Mouse (Mus musculus) ES-Bruce4 (cell line): ENCODE results near the gene 4930523C07Rik. TPM values are rescaled to one million over a fixed set of nuclear protein-coding genes. Genes with fewer than 3 reads are reported as not detected.

ENCODE experiments used
- H3K27ac ChIP-seq: 2 replicates; pipeline ENCODE4 v1.5.1; 2012; ENCODE audit warnings: low read length, inconsistent platforms; ENCODE audit not compliant: insufficient read depth
- H3K27me3 ChIP-seq: 2 replicates; pipeline ENCODE4 v1.6.1; 2012; ENCODE audit warnings: mild to moderate bottlenecking, low read length, inconsistent platforms; ENCODE audit not compliant: control insufficient read depth, poor library complexity, insufficient read depth, severe bottlenecking
- H3K36me3 ChIP-seq: 2 replicates; pipeline ENCODE4 v1.6.1; 2012; ENCODE audit warnings: inconsistent platforms, mild to moderate bottlenecking, low read length, moderate library complexity; ENCODE audit not compliant: control insufficient read depth, poor library complexity, insufficient read depth, severe bottlenecking
- H3K4me1 ChIP-seq: one replicate; pipeline ENCODE4 v1.8.1; 2011; ENCODE audit warnings: low read length; ENCODE audit not compliant: control insufficient read depth, insufficient read depth
- H3K4me3 ChIP-seq: 2 replicates; pipeline ENCODE4 v1.5.1; 2011; ENCODE audit warnings: low read depth, mild to moderate bottlenecking, low read length
- H3K9ac ChIP-seq: 2 replicates; pipeline ENCODE4 v1.6.1; 2012; ENCODE audit warnings: low read depth, mild to moderate bottlenecking, inconsistent platforms; ENCODE audit not compliant: poor library complexity, severe bottlenecking
- H3K9me3 ChIP-seq: replicated peaks from 2 replicates; pipeline ENCODE4 v1.6.1; 2012; ENCODE audit warnings: mild to moderate bottlenecking, low read length, inconsistent platforms; ENCODE audit not compliant: control insufficient read depth, poor library complexity, insufficient read depth, severe bottlenecking
- CTCF ChIP-seq: IDR thresholded peaks from one replicate; pipeline ENCODE4 v1.8.1; 2011; ENCODE audit warnings: low read depth, low read length
- EP300 ChIP-seq: IDR thresholded peaks from 2 replicates; pipeline ENCODE4 v1.6.1; 2011; ENCODE audit warnings: low read depth, low read length; ENCODE audit not compliant: insufficient read depth
- POLR2A ChIP-seq: IDR thresholded peaks from one replicate; pipeline ENCODE4 v1.8.1; 2011; ENCODE audit warnings: low read length; ENCODE audit not compliant: insufficient read depth
- polyA plus RNA-seq: library from polyadenylated mRNA; stranded (reverse); fragments of >200 nt; gene quantifications from 2 replicates; pipeline ENCODE4 v1.2.4, GENCODE M21; 2011; ENCODE audit warnings: low read depth; ENCODE audit not compliant: missing spikeins, insufficient read depth, insufficient read length

4930523C07Rik gene
- polyA plus RNA-seq, 1 experiment, result 0.72 TPM

DNA sequence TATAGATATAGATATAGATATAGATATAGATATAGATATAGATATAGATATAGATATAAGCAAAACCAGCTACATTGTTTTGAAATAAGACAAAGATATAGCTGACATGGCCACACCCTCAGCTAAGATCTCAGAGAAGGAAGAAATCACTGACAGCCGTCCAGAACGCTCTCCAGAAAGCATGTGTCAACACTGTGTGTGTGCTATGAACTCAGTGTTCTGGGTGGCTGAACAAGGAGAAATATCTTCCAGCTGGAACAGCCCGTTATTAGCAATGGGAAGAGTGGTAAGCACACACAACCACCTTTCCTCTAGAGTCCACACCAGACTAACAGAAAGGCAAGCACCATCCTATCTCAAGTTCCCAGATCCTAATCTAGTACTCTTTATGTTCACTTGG lies 8.6 kb upstream of the 4930523C07Rik start:
- Histone ChIP-seq H3K4me3 (no peak overlapping the region), H3K4me1 (no peaks in the 10 kb centered on the region), H3K36me3 (no peaks in the 10 kb centered on the region), H3K27me3 (no peaks in the 10 kb centered on the region; the same call in 1 of the 2 replicates), H3K9ac (no peak overlapping the region), H3K27ac (no peak overlapping the region), H3K9me3 (no peaks in the 10 kb centered on the region)
- TF ChIP-seq EP300 (no peak), POLR2A (no peak), CTCF (no peak)

DNA sequence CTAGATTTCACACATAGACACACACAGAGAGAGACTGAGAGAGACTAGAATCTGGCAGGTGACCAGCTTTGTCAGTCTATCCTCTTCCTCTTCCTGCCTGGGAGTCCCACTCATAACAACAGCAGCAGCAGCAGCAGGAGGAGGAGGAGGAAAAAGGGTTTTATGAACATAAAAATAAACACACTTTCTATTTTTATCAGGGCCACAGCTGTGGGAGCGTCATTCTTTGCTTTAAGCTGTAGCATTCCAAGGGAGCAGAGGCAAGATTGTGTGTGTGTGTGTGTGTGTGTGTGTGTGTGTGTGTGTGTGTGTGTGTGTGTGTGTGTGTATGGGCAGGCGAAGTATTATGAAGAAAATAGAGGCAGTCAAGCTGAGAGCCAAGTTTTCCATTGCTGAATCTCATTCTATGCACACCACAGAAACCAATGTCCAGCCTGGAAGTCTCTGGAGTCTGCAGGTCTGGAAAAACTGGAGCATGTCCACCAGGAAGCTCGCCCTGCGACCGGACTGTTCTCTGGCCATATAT lies 7.1 kb upstream of the 4930523C07Rik start:
- H3K9me3 ChIP-seq, result no peaks in the 10 kb centered on the region
- H3K4me1 ChIP-seq, result no peaks in the 10 kb centered on the region
- no peaks in the 10 kb centered on the region for H3K36me3 ChIP-seq
- no peak overlapping the region for H3K27ac ChIP-seq
- H3K27me3 ChIP-seq, result no peaks in the 10 kb centered on the region; the same call in 1 of the 2 replicates
- H3K9ac ChIP-seq, result no peak overlapping the region
- TF ChIP-seq EP300 (no peak), POLR2A (no peak), CTCF (no peak)
- no peak overlapping the region for H3K4me3 ChIP-seq

DNA sequence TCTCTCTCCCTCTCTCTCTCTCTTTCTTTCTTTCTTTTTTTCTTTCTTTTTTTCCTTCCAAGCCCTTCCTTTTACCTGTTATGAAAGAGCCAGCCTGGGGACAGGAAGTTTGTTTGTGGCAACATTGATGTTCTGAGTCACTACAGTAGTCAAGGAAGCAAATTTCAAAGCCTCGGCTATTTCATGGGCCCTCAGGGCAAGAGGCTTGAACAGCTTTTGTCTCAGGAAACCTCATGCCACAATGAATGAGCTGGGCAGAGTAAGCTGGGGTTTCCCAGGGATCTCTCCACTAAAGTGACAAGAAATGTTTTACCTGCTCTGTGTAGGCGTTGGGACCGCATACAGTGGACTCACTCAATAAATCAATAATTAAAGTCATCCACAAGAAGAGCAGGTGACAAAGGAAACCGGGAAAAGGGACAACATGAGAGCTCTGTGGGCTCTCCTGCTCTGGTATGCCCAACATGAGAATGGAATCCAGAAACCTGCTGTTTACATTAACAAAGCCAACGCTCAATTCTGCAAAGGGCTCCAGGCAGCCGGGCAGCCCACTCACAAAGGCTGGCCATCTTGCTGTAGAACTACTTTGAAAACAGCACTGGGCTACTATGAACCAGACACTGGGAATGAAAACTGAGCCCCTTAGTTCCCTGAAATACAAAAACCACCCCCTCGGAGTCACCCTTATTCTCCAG lies 4.1 kb upstream of the 4930523C07Rik start:
- Histone ChIP-seq H3K9ac (no peak overlapping the region), H3K27ac (no peak overlapping the region), H3K9me3 (no peaks in the 10 kb centered on the region), H3K36me3 (no peaks in the 10 kb centered on the region), H3K27me3 (no peaks in the 10 kb centered on the region), H3K4me1 (no peaks in the 10 kb centered on the region), H3K4me3 (no peak overlapping the region)
- no peak for TF ChIP-seq EP300
- TF ChIP-seq CTCF, result no peak
- TF ChIP-seq POLR2A, result no peak

DNA sequence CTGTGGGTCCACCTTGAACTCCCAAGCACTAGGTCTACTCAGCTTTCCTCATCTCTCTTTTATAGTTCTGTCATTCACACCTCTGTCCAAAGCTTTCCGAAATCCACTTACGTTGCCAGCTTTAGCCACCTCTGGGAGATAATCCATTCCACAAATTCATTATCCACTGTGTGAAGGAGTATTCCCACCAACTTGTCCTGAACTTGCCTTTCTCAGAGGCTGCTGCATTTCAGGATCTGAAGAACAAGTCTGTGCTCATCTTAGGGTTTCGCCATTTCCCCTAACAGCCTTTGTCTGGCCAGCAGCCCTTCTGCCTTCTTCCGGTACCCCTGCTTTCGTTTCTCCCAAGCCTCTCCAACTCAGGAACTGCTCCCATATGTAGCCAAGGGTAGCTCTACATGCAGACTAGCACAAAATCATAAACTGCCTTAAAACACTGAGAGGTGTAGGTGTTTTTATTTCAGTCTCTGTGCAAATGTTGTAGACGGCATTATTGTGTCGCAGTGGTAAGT lies 2.9 kb upstream of the 4930523C07Rik start:
- Histone ChIP-seq H3K27ac (no peak overlapping the region), H3K36me3 (no peaks in the 10 kb centered on the region), H3K9ac (no peak overlapping the region), H3K4me1 (no peaks in the 10 kb centered on the region), H3K27me3 (no peaks in the 10 kb centered on the region), H3K9me3 (no peaks in the 10 kb centered on the region), H3K4me3 (no peak overlapping the region)
- TF ChIP-seq CTCF (no peak), EP300 (no peak), POLR2A (no peak)

DNA sequence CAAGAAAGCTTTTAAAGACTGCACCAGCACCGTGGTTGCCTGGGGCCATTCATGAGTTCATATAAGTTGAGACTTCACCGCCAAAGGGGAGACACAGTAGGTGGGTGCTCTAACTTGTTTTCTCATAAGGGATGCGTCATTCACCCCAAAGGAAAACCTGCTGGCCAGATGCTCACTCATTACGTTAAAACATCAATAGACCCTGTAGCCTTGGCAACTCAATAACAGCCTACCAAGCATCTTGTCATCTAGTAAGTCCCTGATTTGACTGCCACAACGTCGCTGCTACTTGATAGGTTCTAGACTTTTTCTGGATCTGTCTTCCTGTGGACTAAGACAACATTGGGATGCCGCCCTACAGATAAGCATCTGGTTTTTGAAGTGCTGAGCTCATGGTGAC lies 1.8 kb upstream of the 4930523C07Rik start:
- Histone ChIP-seq H3K27ac (no peak overlapping the region), H3K4me1 (no peaks in the 10 kb centered on the region), H3K36me3 (no peaks in the 10 kb centered on the region), H3K9me3 (no peaks in the 10 kb centered on the region), H3K27me3 (no peaks in the 10 kb centered on the region), H3K4me3 (no peak overlapping the region), H3K9ac (no peak overlapping the region)
- TF ChIP-seq POLR2A (no peak), CTCF (no peak), EP300 (no peak)
